Mouse (Mus musculus) spleen, postnatal 10 days (tissue): Measurements from ENCODE around the gene Mgat2.

Experiments
- DNase-seq, 2 experiments: peaks; one replicate each; pipeline ENCODE4 v3.0.0; 2021 to 2022; ENCODE audit warnings: low spot score in 2 of 2

Mgat2 gene

GRCm38 (mm10) chr12:69177526-69177925, 6.4 kb upstream of the Mgat2 start:
- DNase-seq: no peak

- DNase-seq: no peak
These were observed 4.6 kb upstream of the Mgat2 start for GRCm38 (mm10) chr12:69179371-69179770.

- DNase-seq: no peak
These were observed 2.2 kb upstream of the Mgat2 start for GRCm38 (mm10) chr12:69181800-69182199.

GRCm38 (mm10) chr12:69184342-69185295, 662 bp downstream of the Mgat2 start:
- peak; percentile 75 to 76 for DNase-seq

- DNase-seq: no peak
These were observed 1.4 kb downstream of the Mgat2 start for GRCm38 (mm10) chr12:69185371-69185770.

GRCm38 (mm10) chr12:69186811-69187471, 3.0 kb downstream of the Mgat2 start:
- no peak for DNase-seq

GRCm38 (mm10) chr12:69190074-69190473, 6.1 kb downstream of the Mgat2 start:
- DNase-seq: no peak

- DNase-seq: peak in 1 of 2 experiments; percentile 45
These were observed 6.6 kb downstream of the Mgat2 start for GRCm38 (mm10) chr12:69190522-69190921.

- no peak for DNase-seq
These were observed 7.4 kb downstream of the Mgat2 start for GRCm38 (mm10) chr12:69191396-69191795.

GRCm38 (mm10) chr12:69192637-69193036, 8.7 kb downstream of the Mgat2 start:
- DNase-seq: no peak

- DNase-seq: peak; percentile 73 to 76
These were observed 12.8 kb downstream of the Mgat2 start, which contains the start of gene Gm49383 for GRCm38 (mm10) chr12:69196444-69197377. Gene Gm49383 (minus strand): TSS chr12:69197104.

GRCm38 (mm10) chr12:69197378-69198163, 13.6 kb downstream of the Mgat2 start:
- peak; percentile 67 to 74 for DNase-seq

GRCm38 (mm10) chr12:69198164-69198535, 14.2 kb downstream of the Mgat2 start, which contains the start of gene Dnaaf2:
Gene Dnaaf2 (minus strand): TSS chr12:69198429.
- DNase-seq: peak; percentile 78 to 80

- no peak for DNase-seq
These were observed 15.0 kb downstream of the Mgat2 start for GRCm38 (mm10) chr12:69198985-69199384.

- DNase-seq: no peak
These were observed 20.3 kb downstream of the Mgat2 start, which contains the start of gene Gm49384 for GRCm38 (mm10) chr12:69204052-69204833. Gene Gm49384 (minus strand): TSS chr12:69204267.

GRCm38 (mm10) chr12:69207396-69207795, 23.4 kb downstream of the Mgat2 start:
- no peak for DNase-seq

- no peak for DNase-seq
These were observed 24.0 kb downstream of the Mgat2 start for GRCm38 (mm10) chr12:69207926-69208325.

- DNase-seq: no peak
These were observed 24.6 kb downstream of the Mgat2 start for GRCm38 (mm10) chr12:69208520-69208919.

GRCm38 (mm10) chr12:69210056-69210979, 26.4 kb downstream of the Mgat2 start:
- DNase-seq: no peak
